Mouse (Mus musculus): Measurements from ENCODE around the gene Cux1. TPM values are rescaled to one million over a fixed set of nuclear protein-coding genes. Genes with fewer than 3 reads are reported as not detected.

Cux1 gene
- polyA plus RNA-seq, 1 experiment, result 68.0 TPM

DNA sequence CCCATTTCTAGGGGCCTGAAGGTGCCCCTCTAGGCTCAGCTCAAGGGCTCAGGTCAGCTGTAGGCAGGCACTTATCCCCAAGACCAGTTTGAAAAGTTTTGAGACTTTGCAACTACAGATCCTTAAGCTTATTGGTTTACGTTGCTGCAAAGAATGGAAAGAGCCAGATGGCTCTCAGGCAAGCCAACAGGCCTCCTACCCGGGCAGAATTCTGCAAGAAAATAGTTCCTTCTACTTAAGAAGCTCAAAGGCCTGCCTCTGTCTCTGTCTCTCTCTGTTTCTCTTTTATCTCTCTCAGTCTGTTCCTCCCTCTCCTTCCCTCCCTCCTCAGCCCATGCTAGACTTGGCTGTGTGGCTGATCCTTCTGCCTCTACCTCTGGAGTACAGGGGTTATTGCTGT lies 49.8 kb downstream of the Cux1 start:
- TF ChIP-seq CTCF (IDR thresholded peaks at IDR 0.05; ENCODE audit: extremely low read depth, insufficient read depth, low read length) (no peak), POLR2A (IDR thresholded peaks at IDR 0.05; ENCODE audit: extremely low read depth, insufficient read depth, low read length) (no peak)
- no peak overlapping the region for H3K27ac ChIP-seq (ENCODE audit: insufficient read depth, low read length)
- no peak overlapping the region for H3K4me3 ChIP-seq (ENCODE audit: insufficient read depth, low read length)
- peaks cover 1% of the 10 kb centered on the region; the same call in 1 of the 2 replicates for H3K4me1 ChIP-seq (ENCODE audit: control insufficient read depth, insufficient read depth, low read length)

DNA sequence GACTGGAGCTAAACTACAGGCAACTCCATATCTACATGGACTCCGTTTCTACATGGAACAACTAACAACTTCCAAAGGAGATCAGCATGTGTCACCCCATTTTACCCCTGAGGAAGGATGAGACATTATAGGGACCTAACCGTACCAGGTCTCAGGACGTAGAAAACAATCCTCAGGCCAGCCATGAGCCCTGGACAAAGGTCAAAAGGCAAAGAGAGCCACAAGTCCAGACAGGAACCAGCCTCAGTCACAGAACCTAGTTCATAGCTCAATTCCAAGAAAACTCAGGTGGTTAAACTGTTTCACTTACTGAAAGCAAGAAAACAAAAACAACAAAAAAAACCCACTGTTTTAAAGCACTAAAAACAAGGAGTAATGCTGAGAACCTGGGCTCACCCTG lies 50.7 kb downstream of the Cux1 start:
- Histone ChIP-seq H3K4me1 (ENCODE audit: control insufficient read depth, insufficient read depth, low read length) (peaks cover 1% of the 10 kb centered on the region; the same call in 1 of the 2 replicates), H3K27ac (ENCODE audit: insufficient read depth, low read length) (no peak overlapping the region), H3K4me3 (ENCODE audit: insufficient read depth, low read length) (no peak overlapping the region)
- TF ChIP-seq POLR2A (IDR thresholded peaks at IDR 0.05; ENCODE audit: extremely low read depth, insufficient read depth, low read length) (no peak), CTCF (IDR thresholded peaks at IDR 0.05; ENCODE audit: extremely low read depth, insufficient read depth, low read length) (no peak)

DNA sequence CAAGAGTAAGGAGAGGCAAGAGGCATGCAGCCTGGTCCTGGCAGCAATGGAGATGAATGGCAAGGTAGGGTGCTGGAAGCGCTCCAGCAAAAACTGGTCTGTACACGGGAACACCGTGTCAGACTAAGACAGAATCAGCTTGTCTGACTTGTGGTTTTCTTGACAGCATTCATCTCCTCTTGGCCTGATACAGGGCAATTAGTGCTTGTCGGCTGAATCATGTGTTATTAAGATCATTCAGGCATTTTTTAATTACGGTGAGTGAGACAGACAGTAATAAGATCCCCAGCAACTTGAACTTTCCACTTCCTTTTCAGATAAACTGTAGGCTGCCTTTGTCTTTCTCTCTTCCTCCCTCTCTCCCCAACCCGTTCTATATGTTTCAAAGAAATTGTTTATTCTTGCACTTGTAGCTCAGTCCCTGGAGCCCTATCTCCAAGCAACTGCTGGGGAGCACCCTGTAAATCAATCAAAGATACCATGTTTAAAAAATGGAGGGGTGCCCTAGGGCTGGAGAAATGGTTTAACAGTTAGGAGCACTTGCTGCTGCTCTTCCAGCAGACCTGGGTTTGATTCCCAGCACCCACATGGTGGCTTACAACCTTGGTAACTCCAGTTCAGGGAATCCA lies 53.1 kb downstream of the Cux1 start:
- no peak for TF ChIP-seq POLR2A (IDR thresholded peaks at IDR 0.05; ENCODE audit: extremely low read depth, insufficient read depth, low read length)
- no peak for TF ChIP-seq CTCF (IDR thresholded peaks at IDR 0.05; ENCODE audit: extremely low read depth, insufficient read depth, low read length)
- no peak overlapping the region for H3K27ac ChIP-seq (ENCODE audit: insufficient read depth, low read length)
- peaks cover 1% of the 10 kb centered on the region; the same call in 1 of the 2 replicates for H3K4me1 ChIP-seq (ENCODE audit: control insufficient read depth, insufficient read depth, low read length)
- H3K4me3 ChIP-seq (ENCODE audit: insufficient read depth, low read length), result no peak overlapping the region

DNA sequence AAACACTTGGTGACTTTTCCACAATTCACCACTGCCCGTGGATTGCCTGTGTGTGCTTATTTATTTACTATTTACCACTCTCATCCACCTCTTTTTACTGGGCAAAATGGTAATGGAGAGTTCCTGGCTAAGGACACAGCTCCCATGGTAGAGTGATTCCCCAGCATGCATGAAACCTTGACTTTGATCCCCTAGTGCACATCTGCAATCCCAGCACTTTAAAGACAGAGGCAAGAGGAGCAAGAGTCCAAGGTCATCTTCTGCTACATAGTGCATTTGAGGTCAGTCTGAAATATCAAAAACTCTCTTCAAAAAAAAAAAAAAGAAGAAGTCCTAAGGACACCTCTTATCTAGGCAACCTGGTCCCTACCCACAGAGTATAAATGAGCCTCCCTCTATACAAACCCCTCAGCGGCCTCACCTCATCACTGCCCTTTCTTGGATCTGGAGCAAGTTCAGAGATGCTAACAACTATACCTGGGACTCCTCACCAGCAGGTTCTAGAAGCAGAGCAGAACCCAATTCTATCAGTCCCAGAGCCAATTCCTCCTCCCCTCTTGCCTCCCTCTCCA lies 55.1 kb downstream of the Cux1 start:
- Histone ChIP-seq H3K4me1 (ENCODE audit: control insufficient read depth, insufficient read depth, low read length) (no peaks in the 10 kb centered on the region), H3K27ac (ENCODE audit: insufficient read depth, low read length) (no peak overlapping the region), H3K4me3 (ENCODE audit: insufficient read depth, low read length) (no peak overlapping the region)
- TF ChIP-seq POLR2A (IDR thresholded peaks at IDR 0.05; ENCODE audit: extremely low read depth, insufficient read depth, low read length) (no peak), CTCF (IDR thresholded peaks at IDR 0.05; ENCODE audit: extremely low read depth, insufficient read depth, low read length) (no peak)

DNA sequence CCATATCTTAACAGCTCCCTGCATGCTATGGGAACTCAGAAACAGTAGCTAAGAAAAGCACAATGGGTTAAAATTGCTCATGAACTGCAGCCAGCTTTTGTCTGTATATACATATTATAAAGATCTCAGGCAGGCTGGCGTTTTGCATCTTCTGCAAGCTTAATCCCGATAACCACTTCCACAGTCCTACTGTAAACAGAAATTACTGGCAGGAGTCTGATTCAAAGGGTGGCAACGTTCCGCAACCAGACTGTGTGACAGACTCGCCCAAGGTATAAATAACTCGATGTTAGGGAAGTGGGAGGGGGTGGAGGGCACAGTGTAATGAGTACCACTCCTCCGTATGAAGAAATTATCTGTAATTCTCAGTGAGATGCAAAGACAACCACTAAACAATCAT lies 55.9 kb downstream of the Cux1 start:
- H3K4me1 ChIP-seq (ENCODE audit: control insufficient read depth, insufficient read depth, low read length), result no peaks in the 10 kb centered on the region; the same call in 1 of the 2 replicates
- H3K4me3 ChIP-seq (ENCODE audit: insufficient read depth, low read length), result no peak overlapping the region
- TF ChIP-seq POLR2A (IDR thresholded peaks at IDR 0.05; ENCODE audit: extremely low read depth, insufficient read depth, low read length), result no peak
- no peak for TF ChIP-seq CTCF (IDR thresholded peaks at IDR 0.05; ENCODE audit: extremely low read depth, insufficient read depth, low read length)
- no peak overlapping the region for H3K27ac ChIP-seq (ENCODE audit: insufficient read depth, low read length)

DNA sequence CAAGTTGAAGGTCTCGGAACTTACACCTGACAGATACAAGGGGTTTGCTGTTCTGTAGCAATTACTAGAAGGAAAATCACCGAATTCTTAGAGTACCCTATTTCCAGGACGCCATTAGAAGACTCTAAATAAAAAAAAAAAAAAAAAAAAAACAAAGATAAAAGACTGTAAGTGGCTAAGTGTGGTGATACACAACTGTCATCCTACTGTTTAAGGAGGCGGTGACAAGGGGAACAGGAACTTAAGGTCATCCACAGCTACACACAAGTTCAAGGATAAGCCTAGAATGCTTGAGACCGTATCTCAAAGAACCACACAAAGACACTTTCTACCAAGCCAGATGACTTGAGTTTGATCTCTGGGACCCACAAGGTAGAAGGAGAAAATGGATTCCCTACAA lies 56.7 kb downstream of the Cux1 start:
- H3K4me3 ChIP-seq (ENCODE audit: insufficient read depth, low read length), result no peak overlapping the region
- H3K27ac ChIP-seq (ENCODE audit: insufficient read depth, low read length), result no peak overlapping the region
- H3K4me1 ChIP-seq (ENCODE audit: control insufficient read depth, insufficient read depth, low read length), result no peaks in the 10 kb centered on the region; the same call in 1 of the 2 replicates
- TF ChIP-seq POLR2A (IDR thresholded peaks at IDR 0.05; ENCODE audit: extremely low read depth, insufficient read depth, low read length), result no peak
- no peak for TF ChIP-seq CTCF (IDR thresholded peaks at IDR 0.05; ENCODE audit: extremely low read depth, insufficient read depth, low read length)

DNA sequence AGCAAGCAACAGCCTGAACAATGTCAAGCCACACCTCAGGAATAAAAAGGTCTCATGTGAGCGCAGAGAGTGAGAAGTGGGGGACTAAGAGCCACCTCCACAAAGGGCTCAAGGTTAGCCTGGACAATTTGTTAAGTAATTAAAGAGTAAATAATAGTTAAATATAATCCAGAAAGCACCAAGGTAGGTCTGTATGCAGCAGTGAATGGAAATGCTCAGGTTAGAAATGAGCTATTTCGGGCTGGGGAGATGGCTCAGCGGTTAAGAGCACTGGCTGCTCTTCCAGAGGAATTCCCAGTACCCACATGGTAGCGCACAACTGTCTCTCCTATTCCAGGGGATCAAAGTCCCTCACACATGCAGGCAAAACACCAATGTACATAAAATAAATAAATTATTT lies 59.7 kb downstream of the Cux1 start:
- no peak for TF ChIP-seq POLR2A (IDR thresholded peaks at IDR 0.05; ENCODE audit: extremely low read depth, insufficient read depth, low read length)
- no peak for TF ChIP-seq CTCF (IDR thresholded peaks at IDR 0.05; ENCODE audit: extremely low read depth, insufficient read depth, low read length)
- Histone ChIP-seq H3K4me3 (ENCODE audit: insufficient read depth, low read length) (no peak overlapping the region), H3K27ac (ENCODE audit: insufficient read depth, low read length) (no peak overlapping the region), H3K4me1 (ENCODE audit: control insufficient read depth, insufficient read depth, low read length) (peaks cover 1% of the 10 kb centered on the region; the same call in 1 of the 2 replicates)

DNA sequence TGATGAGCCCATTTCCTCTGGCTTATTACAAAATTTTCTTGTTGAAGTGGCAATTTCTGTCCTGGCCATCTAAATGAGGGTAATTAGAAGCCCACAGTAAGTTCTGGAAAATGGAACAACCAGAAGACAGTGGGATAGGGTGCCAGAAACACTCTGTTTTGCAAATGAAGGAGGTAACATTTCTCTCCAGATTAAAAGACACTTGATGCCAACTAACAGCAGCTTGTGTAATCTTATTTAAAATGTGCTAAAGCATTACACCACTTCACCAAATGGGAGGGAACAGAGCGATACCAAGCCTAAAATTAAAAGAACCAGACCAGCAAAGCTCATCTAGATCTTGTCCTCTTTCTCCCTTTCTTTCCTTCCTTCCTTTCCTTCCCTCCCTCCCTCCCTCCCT lies 61.0 kb downstream of the Cux1 start:
- Histone ChIP-seq H3K4me1 (ENCODE audit: control insufficient read depth, insufficient read depth, low read length) (peaks cover 1% of the 10 kb centered on the region; the same call in 1 of the 2 replicates), H3K27ac (ENCODE audit: insufficient read depth, low read length) (no peak overlapping the region), H3K4me3 (ENCODE audit: insufficient read depth, low read length) (no peak overlapping the region)
- TF ChIP-seq POLR2A (IDR thresholded peaks at IDR 0.05; ENCODE audit: extremely low read depth, insufficient read depth, low read length) (no peak), CTCF (IDR thresholded peaks at IDR 0.05; ENCODE audit: extremely low read depth, insufficient read depth, low read length) (no peak)

DNA sequence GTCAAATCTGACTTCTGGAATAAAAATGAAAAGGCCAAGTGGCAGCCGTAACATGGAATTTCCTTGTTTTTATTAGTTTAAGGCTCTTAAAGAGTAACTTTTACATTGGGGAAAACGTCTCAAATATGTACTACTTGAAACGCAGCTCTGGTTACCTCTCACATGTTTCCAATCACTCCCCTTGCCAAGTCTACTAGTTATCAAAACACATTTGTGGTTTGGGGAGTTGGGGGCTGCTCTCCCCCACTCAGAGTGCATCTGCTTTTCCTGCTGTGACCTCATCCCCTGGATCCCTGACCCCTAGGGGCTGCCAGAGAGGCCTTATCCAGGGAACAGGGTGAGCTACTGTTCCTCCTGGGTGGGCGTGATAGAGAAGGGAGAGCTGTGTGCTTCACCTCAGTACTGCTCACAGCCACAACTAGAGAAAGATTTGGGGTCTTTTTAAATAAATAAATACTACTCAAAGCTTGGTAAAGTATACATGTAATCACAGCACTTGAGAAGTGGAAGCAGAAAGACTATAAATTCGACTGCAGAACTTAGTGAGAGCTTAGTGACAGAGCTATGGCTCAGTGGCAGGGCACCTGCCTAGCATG lies 64.7 kb downstream of the Cux1 start:
- Histone ChIP-seq H3K27ac (ENCODE audit: insufficient read depth, low read length) (no peak overlapping the region), H3K4me3 (ENCODE audit: insufficient read depth, low read length) (no peak overlapping the region), H3K4me1 (ENCODE audit: control insufficient read depth, insufficient read depth, low read length) (peaks cover 8% of the 10 kb centered on the region)
- TF ChIP-seq CTCF (IDR thresholded peaks at IDR 0.05; ENCODE audit: extremely low read depth, insufficient read depth, low read length) (no peak), POLR2A (IDR thresholded peaks at IDR 0.05; ENCODE audit: extremely low read depth, insufficient read depth, low read length) (no peak)
